Mouse (Mus musculus) myocyte (in vitro differentiated cells): ENCODE measurements around the gene Rtkn. TPM values are rescaled to one million over a fixed set of nuclear protein-coding genes. Genes with fewer than 3 reads are reported as not detected.

ENCODE experiments used
- H3K27me3 ChIP-seq: one replicate; pipeline ENCODE4 v1.6.1; 2011; ENCODE audit not compliant: control insufficient read depth, insufficient read depth, insufficient read length
- H3K36me3 ChIP-seq: one replicate; pipeline ENCODE4 v1.6.1; 2011; ENCODE audit not compliant: control insufficient read depth, insufficient read depth
- H3K4me2 ChIP-seq: one replicate; pipeline ENCODE4 v1.6.1; 2011; ENCODE audit warnings: low read depth, control low read depth
- H3K4me3 ChIP-seq: one replicate; pipeline ENCODE4 v1.5.1; 2011; ENCODE audit warnings: mild to moderate bottlenecking, control low read depth, moderate library complexity
- H3K79me2 ChIP-seq: one replicate; pipeline ENCODE4 v1.6.1; 2011; ENCODE audit not compliant: control insufficient read depth, insufficient read depth
- H3ac ChIP-seq: one replicate; pipeline ENCODE4 v1.6.1; 2011; ENCODE audit not compliant: control insufficient read depth, insufficient read length
- CEBPB ChIP-seq: IDR thresholded peaks from 2 replicates; pipeline ENCODE4 v1.6.1; 2011; ENCODE audit warnings: mild to moderate bottlenecking, moderate library complexity; ENCODE audit not compliant: poor library complexity, insufficient read depth, severe bottlenecking
- E2F4 ChIP-seq: IDR thresholded peaks from one replicate; pipeline ENCODE4 v1.6.1; 2011; ENCODE audit warnings: mild to moderate bottlenecking, control low read depth, moderate library complexity; ENCODE audit not compliant: insufficient read depth
- MAX ChIP-seq: IDR thresholded peaks from one replicate; pipeline ENCODE4 v1.6.1; 2011; ENCODE audit warnings: low read depth, mild to moderate bottlenecking, control low read depth
- MYOD1 ChIP-seq, 3 experiments: IDR thresholded peaks; one replicate each; pipeline ENCODE4 v1.6.1; 2011; ENCODE audit warnings: control low read depth in 2 of 3, low read depth in 2 of 3, mild to moderate bottlenecking in 2 of 3, moderate library complexity in 1 of 3; ENCODE audit not compliant: insufficient read length in 2 of 3, control insufficient read depth in 1 of 3
- MYOG ChIP-seq, 3 experiments: IDR thresholded peaks; one replicate each; pipeline ENCODE4 v1.6.1; 2011; ENCODE audit warnings: control low read depth in 2 of 3, low read depth in 2 of 3, mild to moderate bottlenecking in 2 of 3; ENCODE audit not compliant: insufficient read length in 2 of 3, control insufficient read depth in 1 of 3, insufficient read depth in 1 of 3
- POLR2A ChIP-seq: IDR thresholded peaks from one replicate; pipeline ENCODE4 v1.6.1; 2011; ENCODE audit warnings: low read depth, mild to moderate bottlenecking, control low read depth, moderate library complexity; ENCODE audit not compliant: insufficient read length
- POLR2AphosphoS2 ChIP-seq: IDR thresholded peaks from one replicate; pipeline ENCODE4 v1.6.1; 2011; ENCODE audit warnings: low read depth, control low read depth; ENCODE audit not compliant: insufficient read length
- REST ChIP-seq: IDR thresholded peaks from one replicate; pipeline ENCODE4 v1.6.1; 2011; ENCODE audit warnings: mild to moderate bottlenecking, control low read depth, moderate library complexity; ENCODE audit not compliant: insufficient read depth, insufficient read length
- SRF ChIP-seq: IDR thresholded peaks from one replicate; pipeline ENCODE4 v1.6.1; 2011; ENCODE audit warnings: low read depth; ENCODE audit not compliant: control insufficient read depth, insufficient read length
- TCF12 ChIP-seq: IDR thresholded peaks from one replicate; pipeline ENCODE4 v1.6.1; 2011; ENCODE audit warnings: mild to moderate bottlenecking, control low read depth; ENCODE audit not compliant: poor library complexity, insufficient read depth, severe bottlenecking
- TCF3 ChIP-seq: IDR thresholded peaks from one replicate; pipeline ENCODE4 v1.6.1; 2011; ENCODE audit warnings: low read depth, control low read depth; ENCODE audit not compliant: insufficient read length
- USF1 ChIP-seq: IDR thresholded peaks from one replicate; pipeline ENCODE4 v1.6.1; 2011; ENCODE audit warnings: low read depth, mild to moderate bottlenecking, control low read depth, moderate library complexity
- polyA plus RNA-seq: library from polyadenylated mRNA; unstranded; fragments of >200 nt; fragmentation: generic; extraction: Trizol; gene quantifications from one replicate; pipeline ENCODE4 v1.2.1, GENCODE M21; 2012; ENCODE audit warnings: missing spikeins

The Rtkn gene
- polyA plus RNA-seq, 1 experiment = 29.7 TPM

DNA sequence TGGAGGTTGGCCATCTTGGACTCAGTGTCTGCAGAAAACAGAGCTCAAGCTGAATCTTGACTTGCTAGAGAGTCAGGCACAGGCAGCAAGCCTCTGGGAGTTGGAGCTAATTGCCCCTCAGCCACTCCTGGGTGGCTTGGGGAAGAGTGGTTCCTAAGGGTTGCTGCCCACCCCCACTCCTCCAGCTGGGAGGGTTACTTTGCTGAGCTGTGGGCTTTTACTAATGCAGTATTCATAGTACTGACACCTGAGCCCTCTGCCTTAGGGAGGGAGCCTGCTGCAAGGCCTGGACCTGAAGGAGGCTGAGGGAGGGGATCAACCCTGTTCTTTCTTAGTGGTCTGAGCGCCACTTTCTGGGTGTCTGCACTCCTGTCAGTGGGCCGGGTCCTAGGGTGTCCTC is 51.7 kb downstream of the Rtkn start:
- H3K36me3 ChIP-seq = peaks cover 13% of the 10 kb centered on the region
- TF ChIP-seq CEBPB = no peak
- no peak for TF ChIP-seq SRF
- no peak for TF ChIP-seq USF1
- no peak for TF ChIP-seq MAX
- no peak for TF ChIP-seq MYOD1 (IDR thresholded peaks at IDR 0.05; ENCODE audit: control insufficient read depth in 1 of 3, insufficient read length in 2 of 3, low read depth in 2 of 3)
- H3K4me2 ChIP-seq = no peak overlapping the region

DNA sequence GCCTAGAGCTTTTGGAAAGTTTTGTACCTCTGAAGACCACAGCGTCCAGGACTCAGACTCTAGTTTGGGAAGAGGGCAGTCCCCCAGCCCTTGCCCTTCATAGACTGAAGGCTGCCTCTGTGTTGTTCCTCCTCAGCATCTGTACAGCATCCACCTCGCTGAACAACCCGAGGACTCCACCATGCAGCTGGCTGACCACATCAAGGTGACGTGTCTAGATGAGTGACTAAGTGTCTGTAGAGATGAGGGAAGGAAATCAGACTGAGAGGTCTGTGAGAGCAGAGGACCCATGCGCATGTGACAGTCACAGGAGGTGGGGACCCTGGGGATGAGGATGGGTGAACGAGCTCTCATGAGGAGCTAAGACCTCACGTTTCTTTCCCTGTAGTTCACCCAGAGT is 58.3 kb downstream of the Rtkn start:
- TF ChIP-seq POLR2AphosphoS2 (no peak), TCF12 (no peak), POLR2A (no peak), MAX (no peak), SRF (no peak), MYOD1 (IDR thresholded peaks at IDR 0.05; ENCODE audit: control insufficient read depth in 1 of 3, insufficient read length in 2 of 3, low read depth in 2 of 3) (no peak), USF1 (no peak)
- H3K4me3 ChIP-seq = no peak overlapping the region

More for the DNA sequence above, 51.7 kb downstream of the Rtkn start:
- H3K4me3 ChIP-seq = no peak overlapping the region
- H3K27me3 ChIP-seq = no peaks in the 10 kb centered on the region
- H3ac ChIP-seq = no peak overlapping the region
- H3K79me2 ChIP-seq = no peaks in the 10 kb centered on the region

DNA sequence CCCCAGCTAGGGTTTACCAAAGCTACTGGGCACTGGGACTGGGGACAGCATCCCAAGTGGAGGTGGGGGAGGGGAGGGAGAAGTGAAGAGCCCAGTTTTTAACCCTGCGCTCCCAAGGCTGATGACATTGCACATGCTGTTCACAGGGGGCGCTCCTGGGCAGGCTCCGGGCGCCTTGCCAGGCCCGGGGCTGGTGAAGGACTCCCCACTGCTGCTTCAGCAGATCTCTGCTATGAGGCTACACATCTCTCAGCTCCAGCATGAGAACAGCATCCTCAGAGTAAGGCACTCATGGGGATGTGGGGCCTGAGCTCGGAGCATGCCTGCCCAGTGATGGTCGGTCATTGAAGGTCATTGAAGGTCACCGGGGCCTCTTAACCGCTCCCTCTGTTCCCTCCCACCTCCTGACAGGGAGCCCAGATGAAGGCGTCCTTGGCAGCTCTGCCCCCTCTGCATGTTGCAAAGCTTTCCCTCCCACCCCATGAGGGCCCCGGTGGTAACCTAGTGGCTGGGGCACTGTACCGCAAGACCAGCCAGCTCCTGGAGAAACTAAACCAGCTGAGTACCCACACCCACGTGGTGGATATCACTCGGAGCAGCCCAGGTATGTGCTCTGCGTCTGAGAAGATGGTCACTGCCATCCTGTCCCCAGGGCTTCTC is 62.2 kb downstream of the Rtkn start:
- Histone ChIP-seq H3K79me2 (no peaks in the 10 kb centered on the region), H3ac (no peak overlapping the region), H3K36me3 (peaks cover 7% of the 10 kb centered on the region), H3K4me3 (no peak overlapping the region), H3K27me3 (no peaks in the 10 kb centered on the region), H3K4me2 (no peak overlapping the region)
- TF ChIP-seq REST (no peak), MYOD1 (IDR thresholded peaks at IDR 0.05; ENCODE audit: control insufficient read depth in 1 of 3, insufficient read length in 2 of 3, low read depth in 2 of 3) (no peak), CEBPB (no peak), USF1 (no peak), TCF12 (no peak), TCF3 (no peak), POLR2AphosphoS2 (no peak), POLR2A (no peak), MAX (no peak), SRF (no peak), E2F4 (no peak), MYOG (IDR thresholded peaks at IDR 0.05; ENCODE audit: control insufficient read depth in 1 of 3, insufficient read depth in 1 of 3, insufficient read length in 2 of 3, low read depth in 2 of 3) (no peak)

More for the DNA sequence above, 58.3 kb downstream of the Rtkn start:
- H3ac ChIP-seq = no peak overlapping the region
- no peaks in the 10 kb centered on the region for H3K27me3 ChIP-seq
- H3K79me2 ChIP-seq = no peaks in the 10 kb centered on the region
- no peak overlapping the region for H3K4me2 ChIP-seq
- H3K36me3 ChIP-seq = peaks cover 14% of the 10 kb centered on the region

Other genes starting within 250 kb of the Rtkn start
- 0.54 TPM for gene Sema4f, start 195.7 kb upstream of the Rtkn start, polyA plus RNA-seq
- 0.92 TPM for gene M1ap, start 188.6 kb upstream of the Rtkn start, polyA plus RNA-seq
- gene Dok1, start 102.0 kb upstream of the Rtkn start, polyA plus RNA-seq = 41.3 TPM
- 14.4 TPM for gene Loxl3, start 101.3 kb upstream of the Rtkn start, polyA plus RNA-seq
- 199 TPM for gene Aup1, start 80.9 kb upstream of the Rtkn start, polyA plus RNA-seq
- gene Htra2, start 80.2 kb upstream of the Rtkn start, polyA plus RNA-seq = 96.2 TPM
- 0.24 TPM for gene Dqx1, start 77.6 kb upstream of the Rtkn start, polyA plus RNA-seq
- 0.06 TPM for gene Tlx2, start 65.2 kb upstream of the Rtkn start, polyA plus RNA-seq
- gene Pcgf1, start 57.6 kb upstream of the Rtkn start, polyA plus RNA-seq = 13.0 TPM
- 0.07 TPM for gene Lbx2, start 49.1 kb upstream of the Rtkn start, polyA plus RNA-seq
- 1.2 TPM for gene Ccdc142, start 33.9 kb upstream of the Rtkn start, polyA plus RNA-seq
- gene Gm42688, start 33.8 kb upstream of the Rtkn start, polyA plus RNA-seq = 0.96 TPM
- 177 TPM for gene Mrpl53, start 26.4 kb upstream of the Rtkn start, polyA plus RNA-seq
- 33.2 TPM for gene Mogs, start 20.0 kb upstream of the Rtkn start, polyA plus RNA-seq
- gene Wbp1, start 13.9 kb upstream of the Rtkn start, polyA plus RNA-seq = 79.6 TPM
- 38.3 TPM for gene Ino80b, start 10.0 kb upstream of the Rtkn start, polyA plus RNA-seq
- gene Wdr54, start 20.9 kb downstream of the Rtkn start, polyA plus RNA-seq = 12.3 TPM
- 1.9 TPM for gene 1700003E16Rik, start 20.9 kb downstream of the Rtkn start, polyA plus RNA-seq
- 106 TPM for gene Dctn1, start 30.5 kb downstream of the Rtkn start, polyA plus RNA-seq
- gene Slc4a5, start 84.4 kb downstream of the Rtkn start, polyA plus RNA-seq = 0.02 TPM
- gene Mthfd2, start 190.4 kb downstream of the Rtkn start, polyA plus RNA-seq = 260 TPM
- gene Mob1a, start 190.6 kb downstream of the Rtkn start, polyA plus RNA-seq = 22.8 TPM
- 104 TPM for gene Bola3, start 213.7 kb downstream of the Rtkn start, polyA plus RNA-seq